Mouse (Mus musculus) CH12.LX (cell line): ENCODE data around the gene Ctnna3. TPM values are rescaled to one million over a fixed set of nuclear protein-coding genes. Genes with fewer than 3 reads are reported as not detected.
"Not testable (repeated sequence)": the region's sequence is repeated elsewhere in the genome, so short reads cannot be mapped to it uniquely, and the experiment has no call there.

Experiments used
- DNase-seq: peaks from one replicate; pipeline ENCODE4 v3.0.0-alpha.2; 2013; ENCODE audit errors: extremely low read depth
- H3K27ac ChIP-seq: 2 replicates; pipeline ENCODE4 v1.5.1; 2012; ENCODE audit warnings: low read depth, mild to moderate bottlenecking, control low read depth, moderate library complexity; ENCODE audit not compliant: insufficient read depth
- H3K27me3 ChIP-seq: replicated peaks from 2 replicates; pipeline ENCODE3; 2012; ENCODE audit warnings: inconsistent platforms
- H3K36me3 ChIP-seq, 2 experiments: replicated peaks in 1 of 2; 2 replicates each; pipeline versions ENCODE3 to v1.6.1; 2012; ENCODE audit warnings: inconsistent platforms in 1 of 2, low read length in 1 of 2, mild to moderate bottlenecking in 1 of 2, mixed read lengths in 1 of 2, moderate library complexity in 1 of 2; ENCODE audit not compliant: control insufficient read depth in 1 of 2, insufficient read depth in 1 of 2
- H3K4me1 ChIP-seq, 2 experiments: 2 replicates each; pipeline ENCODE4 v1.6.1; 2012; ENCODE audit warnings: inconsistent platforms in 1 of 2, moderate library complexity in 1 of 2; ENCODE audit not compliant: insufficient read depth in 2 of 2, control insufficient read depth in 1 of 2
- H3K4me2 ChIP-seq: 2 replicates; pipeline ENCODE4 v1.6.1; 2012; ENCODE audit warnings: low read depth, mild to moderate bottlenecking, control low read depth; ENCODE audit not compliant: poor library complexity, insufficient read depth, severe bottlenecking
- H3K4me3 ChIP-seq, 3 experiments: fragments of 150-350 bp in 1 of 3; sonication (generic) in 1 of 3; replicated peaks in 1 of 3; 2 replicates each; pipeline versions ENCODE3 to v1.5.1; 2011 to 2012; ENCODE audit warnings: low read depth in 2 of 3, low read length in 2 of 3, mild to moderate bottlenecking in 2 of 3, moderate library complexity in 2 of 3, control low read depth in 1 of 3, improper control_type of control experiment in 1 of 3, inconsistent platforms in 1 of 3, mixed read lengths in 1 of 3; ENCODE audit not compliant: poor library complexity in 1 of 3
- H3K79me2 ChIP-seq: replicated peaks from 2 replicates; pipeline ENCODE4 v1.6.1; 2012; ENCODE audit warnings: mild to moderate bottlenecking, moderate library complexity; ENCODE audit not compliant: control insufficient read depth, poor library complexity, insufficient read depth, severe bottlenecking; ENCODE audit errors: extremely low read depth
- H3K9ac ChIP-seq: 2 replicates; pipeline ENCODE4 v1.6.1; 2012; ENCODE audit warnings: low read depth, mild to moderate bottlenecking, control low read depth, moderate library complexity; ENCODE audit not compliant: insufficient read depth
- H3K9me3 ChIP-seq: replicated peaks from 2 replicates; pipeline ENCODE3; 2012; ENCODE audit warnings: low read length, inconsistent platforms, mixed read lengths
- CTCF ChIP-seq, 2 experiments: IDR thresholded peaks in 1 of 2; conservative IDR thresholded peaks in 1 of 2; 2 replicates each; pipeline ENCODE4 v1.5.1; 2011 to 2012; ENCODE audit warnings: low read depth in 2 of 2, low read length in 2 of 2, improper control_type of control experiment in 1 of 2, inconsistent platforms in 1 of 2, mild to moderate bottlenecking in 1 of 2, moderate library complexity in 1 of 2
- E2F4 ChIP-seq: IDR thresholded peaks from 2 replicates; pipeline ENCODE4 v1.6.1; 2011; ENCODE audit warnings: low read depth, low read length, improper control_type of control experiment; ENCODE audit not compliant: insufficient replicate concordance
- JUN ChIP-seq: IDR thresholded peaks from 2 replicates; pipeline ENCODE4 v1.6.1; 2011; ENCODE audit warnings: low read depth, mild to moderate bottlenecking, low read length, improper control_type of control experiment, moderate library complexity; ENCODE audit not compliant: insufficient read depth
- NRF1 ChIP-seq: IDR thresholded peaks from 2 replicates; pipeline ENCODE4 v1.6.1; 2014; ENCODE audit warnings: low read depth, mild to moderate bottlenecking, inconsistent platforms, low read length, improper control_type of control experiment, moderate library complexity
- TBP ChIP-seq: conservative IDR thresholded peaks from 2 replicates; pipeline ENCODE4 v1.6.1; 2011; ENCODE audit warnings: low read depth, low read length, improper control_type of control experiment
- dilution Hi-C: fragments of 300-500 bp; cut with MboI; formaldehyde crosslinking; loops from 2 replicates; pipeline ENCODE4 v1.14.3; 2020; ENCODE audit warnings: low sequenced_read_pairs; ENCODE audit not compliant: extremely low pct_unique_long_range_greater_than_20kb, extremely low pct_ligation_motif_present
- in situ Hi-C: fragments of 300-500 bp; cut with MboI; formaldehyde crosslinking; loops from 3 replicates; pipeline ENCODE4 v1.14.3; 2019; ENCODE audit warnings: low sequenced_read_pairs, low pct_ligation_motif_present, low pct_unique_long_range_greater_than_20kb, mixed read lengths
- polyA plus RNA-seq: library from polyadenylated mRNA; unstranded; fragments of >175 nt; gene quantifications from 2 replicates; pipeline ENCODE4 v1.2.1, GENCODE M21; 2012; ENCODE audit warnings: low read depth; ENCODE audit not compliant: insufficient read length
- total RNA-seq, 2 experiments: library from RNA; depleted of rRNA; stranded (reverse); fragments of 300-350 nt in 1 of 2; fragments of >200 nt in 1 of 2; gene quantifications; 2 replicates each; pipeline ENCODE4 v1.2.3; 2012 to 2014

Gene Ctnna3
- total and polyA plus RNA-seq, 3 experiments = 0.09 TPM; not detected in 2

- Histone ChIP-seq H3K4me3 (no peak overlapping the region), H3K4me2 (no peak overlapping the region), H3K27ac (no peak overlapping the region), H3K27me3 (no peaks in the 10 kb centered on the region), H3K4me1 (no peaks in the 10 kb centered on the region; a peak in 1 of 4 replicates), H3K79me2 (no peaks in the 10 kb centered on the region), H3K36me3 (no peaks in the 10 kb centered on the region), H3K9me3 (no peaks in the 10 kb centered on the region), H3K9ac (no peak overlapping the region)
- TF ChIP-seq JUN = no peak
- TF ChIP-seq TBP = 0 out of 2 replicates have a peak, but pooled peaks have one; percentile 41
- no peak for TF ChIP-seq E2F4
- TF ChIP-seq CTCF (conservative IDR thresholded peaks at IDR 0.05 in 1 of 2, IDR thresholded peaks at IDR 0.05 in 1 of 2; ENCODE audit: low read depth in 2 of 2, low read length in 2 of 2) = peak in 1 of 2 experiments; percentile 31; a peak in 1 of 4 replicates
- dilution Hi-C loops (no loop called here), in situ Hi-C loops (no loop called here)
- DNase-seq = no peak
Observed at GRCm38 (mm10) chr10:63438736-63439262, 8.9 kb downstream of the Ctnna3 start.

DNA sequence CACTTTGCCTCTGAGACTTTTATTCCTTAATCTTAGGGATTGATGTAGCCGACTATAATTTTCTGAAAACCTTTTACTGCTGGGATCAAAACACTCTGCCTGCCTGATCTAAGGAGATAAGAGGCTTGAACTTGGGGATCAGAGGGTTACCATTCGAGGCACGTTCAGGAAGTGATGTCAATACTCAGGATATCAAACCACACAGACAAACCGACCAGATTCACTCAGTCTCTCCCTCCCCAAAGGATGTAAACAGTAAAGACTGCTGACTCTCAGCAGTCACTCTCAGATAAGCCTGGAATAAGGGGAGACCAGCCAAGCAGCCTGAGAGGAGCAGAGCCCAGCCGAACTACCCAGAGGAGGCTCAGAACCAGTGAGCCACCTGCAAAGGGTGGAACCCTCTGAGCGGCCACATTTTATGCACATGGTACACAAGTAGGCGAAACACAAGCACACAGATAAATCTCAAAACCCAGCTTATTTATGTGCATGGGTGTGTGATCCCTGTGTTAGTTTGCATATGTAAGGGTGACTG is 9.9 kb downstream of the Ctnna3 start:
- in situ Hi-C loops = no loop called here
- no peaks in the 10 kb centered on the region for H3K9me3 ChIP-seq
- H3K9ac ChIP-seq = no peak overlapping the region
- no peaks in the 10 kb centered on the region for H3K36me3 ChIP-seq
- H3K27ac ChIP-seq = no peak overlapping the region
- no peaks in the 10 kb centered on the region; a peak in 1 of 4 replicates for H3K4me1 ChIP-seq
- DNase-seq = no peak
- dilution Hi-C loops = no loop called here
- no peaks in the 10 kb centered on the region for H3K79me2 ChIP-seq
- TF ChIP-seq NRF1 = no peak
- H3K4me3 ChIP-seq = no peak overlapping the region
- H3K4me2 ChIP-seq = no peak overlapping the region
- H3K27me3 ChIP-seq = no peaks in the 10 kb centered on the region

- H3K27me3 ChIP-seq, H3K36me3 ChIP-seq, H3K9me3 ChIP-seq, H3K9ac ChIP-seq, in situ Hi-C loops, H3K27ac ChIP-seq, DNase-seq, dilution Hi-C loops, H3K4me1 ChIP-seq, H3K4me3 ChIP-seq, H3K79me2 ChIP-seq, H3K4me2 ChIP-seq: not testable (repeated sequence)
Observed at GRCm38 (mm10) chr10:63444602-63445387, 14.9 kb downstream of the Ctnna3 start.
